Mouse (Mus musculus): ENCODE data around the gene Fkbp15. TPM values are rescaled to one million over a fixed set of nuclear protein-coding genes. Genes with fewer than 3 reads are reported as not detected.

Fkbp15 gene
- polyA plus RNA-seq, 1 experiment from 2014 or later, result 18.2 TPM

GRCm38 (mm10) chr4:62254551-62254950 lies 105.8 kb downstream of the Fkbp15 start:
- no peak overlapping the region for H3K9ac ChIP-seq
- H3K4me2 ChIP-seq, result no peak overlapping the region
- no peak for ATAC-seq (ENCODE audit: insufficient number of reproducible peaks, low FRiP score)
- no peaks in the 10 kb centered on the region for H3K4me1 ChIP-seq (replicated peaks)
- H3K36me3 ChIP-seq, result no peaks in the 10 kb centered on the region
- 52% methylated on average over 8 of the region's 8 CpGs for WGBS
- no peak overlapping the region for H3K27ac ChIP-seq (ENCODE audit: poor library complexity, severe bottlenecking)
- no peaks in the 10 kb centered on the region for H3K27me3 ChIP-seq (replicated peaks)
- H3K9me3 ChIP-seq (replicated peaks), result no peaks in the 10 kb centered on the region
- H3K4me3 ChIP-seq, result no peak overlapping the region

- Histone ChIP-seq H3K27ac (ENCODE audit: poor library complexity, severe bottlenecking) (no peak overlapping the region), H3K4me3 (no peak overlapping the region), H3K9ac (no peak overlapping the region), H3K4me1 (replicated peaks) (no peaks in the 10 kb centered on the region), H3K4me2 (no peak overlapping the region), H3K27me3 (replicated peaks) (no peaks in the 10 kb centered on the region), H3K9me3 (replicated peaks) (no peaks in the 10 kb centered on the region), H3K36me3 (no peaks in the 10 kb centered on the region)
- 85% methylated on average over 4 of the region's 4 CpGs for WGBS
- no peak for ATAC-seq (ENCODE audit: insufficient number of reproducible peaks, low FRiP score)
Observed at GRCm38 (mm10) chr4:62251776-62252175, 108.6 kb downstream of the Fkbp15 start.

GRCm38 (mm10) chr4:62250896-62251544 lies 109.3 kb downstream of the Fkbp15 start:
- H3K36me3 ChIP-seq, result no peaks in the 10 kb centered on the region

More at GRCm38 (mm10) chr4:62250896-62251544, 109.3 kb downstream of the Fkbp15 start:
- Histone ChIP-seq H3K27ac (ENCODE audit: poor library complexity, severe bottlenecking) (no peak overlapping the region), H3K9ac (no peak overlapping the region), H3K4me3 (no peak overlapping the region), H3K9me3 (replicated peaks) (no peaks in the 10 kb centered on the region), H3K27me3 (replicated peaks) (no peaks in the 10 kb centered on the region), H3K4me2 (no peak overlapping the region), H3K4me1 (replicated peaks) (no peaks in the 10 kb centered on the region)
- 37% methylated on average over 3 of the region's 3 CpGs for WGBS
- ATAC-seq (ENCODE audit: insufficient number of reproducible peaks, low FRiP score), result no peak

Other genes with a start within 250 kb of the Fkbp15 start
- not detected in 2 replicates for gene Mup21, start 209.7 kb downstream of the Fkbp15 start, polyA plus RNA-seq (2016; fragmentation: Nextera tagmentation; extraction: Ambion mirVana)
- 8.9 and 9.7 TPM in 2 replicates for gene Zfp37, start 129.5 kb downstream of the Fkbp15 start, polyA plus RNA-seq (2016; fragmentation: Nextera tagmentation; extraction: Ambion mirVana)
- gene Slc31a2, start 98.0 kb downstream of the Fkbp15 start, polyA plus RNA-seq (2016; fragmentation: Nextera tagmentation; extraction: Ambion mirVana), result 16.7 and 16.9 TPM in 2 replicates
- gene Slc31a1, start 179 bp upstream of the Fkbp15 start, polyA plus RNA-seq (2016; fragmentation: Nextera tagmentation; extraction: Ambion mirVana), result 50.5 and 52.0 TPM in 2 replicates
- gene Cdc26, start 48.1 kb upstream of the Fkbp15 start, polyA plus RNA-seq (2016; fragmentation: Nextera tagmentation; extraction: Ambion mirVana), result 90.4 and 90.8 TPM in 2 replicates
- 14.9 and 15.3 TPM in 2 replicates for gene Prpf4, start 48.2 kb upstream of the Fkbp15 start, polyA plus RNA-seq (2016; fragmentation: Nextera tagmentation; extraction: Ambion mirVana)
- not detected in 2 replicates for gene Rnf183, start 74.7 kb upstream of the Fkbp15 start, polyA plus RNA-seq (2016; fragmentation: Nextera tagmentation; extraction: Ambion mirVana)
- gene Wdr31, start 110.3 kb upstream of the Fkbp15 start, polyA plus RNA-seq (2016; fragmentation: Nextera tagmentation; extraction: Ambion mirVana), result 3.3 and 4.0 TPM in 2 replicates
- 0.49 and 0.64 TPM in 2 replicates for gene Bspry, start 119.5 kb upstream of the Fkbp15 start, polyA plus RNA-seq (2016; fragmentation: Nextera tagmentation; extraction: Ambion mirVana)
- gene Hdhd3, start 142.9 kb upstream of the Fkbp15 start, polyA plus RNA-seq (2016; fragmentation: Nextera tagmentation; extraction: Ambion mirVana), result 7.0 and 8.0 TPM in 2 replicates
- 74.3 and 80.0 TPM in 2 replicates for gene Alad, start 159.4 kb upstream of the Fkbp15 start, polyA plus RNA-seq (2016; fragmentation: Nextera tagmentation; extraction: Ambion mirVana)
- gene Pole3, start 164.5 kb upstream of the Fkbp15 start, polyA plus RNA-seq (2016; fragmentation: Nextera tagmentation; extraction: Ambion mirVana), result 53.6 and 59.9 TPM in 2 replicates
- 0.31 and 0.43 TPM in 2 replicates for gene 4933430I17Rik, start 164.8 kb upstream of the Fkbp15 start, polyA plus RNA-seq (2016; fragmentation: Nextera tagmentation; extraction: Ambion mirVana)
- 60.5 and 73.7 TPM in 2 replicates for gene Rgs3, start 199.3 kb upstream of the Fkbp15 start, polyA plus RNA-seq (2016; fragmentation: Nextera tagmentation; extraction: Ambion mirVana)